Mouse (Mus musculus) layer of hippocampus, adult 2 months (tissue): ENCODE measurements around the gene Fam219a. TPM values are rescaled to one million over a fixed set of nuclear protein-coding genes. Genes with fewer than 3 reads are reported as not detected.
A peak's percentile ranks its signal among the peaks of the same experiment; 100 is the strongest.

Experiments
- DNase-seq, 2 experiments: peaks; one replicate each; pipeline ENCODE4 v3.0.0; 2022; ENCODE audit warnings: low spot score in 2 of 2
- H3K27ac ChIP-seq: fragments of 200-600 bp; 2 replicates; pipeline ENCODE4 v1.8.1; 2022
- H3K4me3 ChIP-seq: fragments of 200-600 bp; 2 replicates; pipeline ENCODE4 v1.8.1; 2022; ENCODE audit warnings: mild to moderate bottlenecking
- CTCF ChIP-seq: fragments of 200-600 bp; conservative IDR thresholded peaks from 2 replicates; pipeline ENCODE4 v1.8.1; 2022; ENCODE audit warnings: antibody characterized with exemption, mild to moderate bottlenecking, moderate library complexity
- total RNA-seq, 2 experiments: library from RNA; stranded (reverse); gene quantifications; 2 replicates each; pipeline ENCODE4 v1.2.3; 2021

Fam219a gene
- total RNA-seq, 2 experiments from 2014 or later = 153 to 157 TPM

GRCm38 (mm10) chr4:41497995-41498845 is 71.1 kb downstream of the Fam219a start:
- no peak for TF ChIP-seq CTCF

GRCm38 (mm10) chr4:41497579-41497978 is 71.8 kb downstream of the Fam219a start:
- no peak for DNase-seq
- peak; percentile 67 for TF ChIP-seq CTCF
- peak overlapping the region; percentile 80 for H3K27ac ChIP-seq
- peak overlapping the region; percentile 40 for H3K4me3 ChIP-seq

More at GRCm38 (mm10) chr4:41497995-41498845, 71.1 kb downstream of the Fam219a start:
- peak overlapping the region; percentile 83 for H3K27ac ChIP-seq
- H3K4me3 ChIP-seq = peak overlapping the region; percentile 40
- no peak for DNase-seq

GRCm38 (mm10) chr4:41497046-41497445 is 72.3 kb downstream of the Fam219a start:
- DNase-seq = no peak
- H3K27ac ChIP-seq = peak overlapping the region; percentile 80
- no peak for TF ChIP-seq CTCF
- H3K4me3 ChIP-seq = peak overlapping the region; percentile 40; the same call in 1 of the 2 replicates

DNA sequence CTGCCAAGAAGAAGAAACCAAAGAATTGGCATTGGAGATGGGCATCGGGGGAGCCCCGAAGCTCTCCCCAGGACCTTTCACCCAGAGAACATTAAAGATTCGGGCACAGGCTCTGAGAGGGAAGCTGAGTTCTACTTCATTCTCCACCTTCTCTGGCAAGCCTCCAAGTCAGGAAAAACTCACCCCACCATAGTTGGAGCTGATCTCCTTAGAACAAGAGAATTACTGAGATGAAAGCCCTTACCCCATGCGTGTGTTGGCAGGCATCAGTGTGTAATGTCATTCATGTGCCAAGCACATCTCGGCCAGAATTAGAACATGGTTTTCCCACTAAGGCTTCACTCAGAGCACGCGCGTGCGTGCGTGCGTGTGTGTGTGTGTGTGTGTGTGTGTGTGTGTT is 73.5 kb downstream of the Fam219a start:
- TF ChIP-seq CTCF = no peak
- peak; percentile 47 to 63 for DNase-seq
- Histone ChIP-seq H3K27ac (peak overlapping the region; percentile 80), H3K4me3 (no peak overlapping the region)

- TF ChIP-seq CTCF = no peak
- no peak for DNase-seq
Observed at GRCm38 (mm10) chr4:41495076-41495475, 74.3 kb downstream of the Fam219a start.

DNA sequence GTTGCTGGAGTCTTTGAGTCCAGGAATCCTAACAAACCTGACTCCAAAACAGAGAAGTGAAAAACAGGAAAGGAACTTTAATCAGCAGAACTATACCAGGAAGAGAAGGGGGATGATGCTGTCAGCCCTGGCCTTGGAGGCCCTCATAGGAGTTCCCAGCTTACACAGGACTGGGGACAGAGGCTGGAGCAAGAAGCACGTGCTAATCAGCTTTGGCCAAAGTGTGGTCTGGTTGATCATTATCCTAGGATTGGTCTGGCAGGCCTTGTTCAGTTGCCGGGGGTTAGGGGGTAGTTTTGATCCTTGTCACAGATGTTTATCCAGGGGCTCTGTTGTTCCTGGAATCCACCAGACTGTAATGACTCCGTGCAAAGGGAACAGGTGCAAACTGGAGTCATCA is 75.0 kb downstream of the Fam219a start:
- Histone ChIP-seq H3K27ac (no peak overlapping the region), H3K4me3 (no peak overlapping the region)
- DNase-seq = no peak
- no peak for TF ChIP-seq CTCF

More at GRCm38 (mm10) chr4:41495076-41495475, 74.3 kb downstream of the Fam219a start:
- no peak overlapping the region; the same call in 1 of the 2 replicates for H3K4me3 ChIP-seq
- H3K27ac ChIP-seq = peak overlapping the region; percentile 80

GRCm38 (mm10) chr4:41493464-41494116 is 75.7 kb downstream of the Fam219a start:
- TF ChIP-seq CTCF = no peak
- no peak overlapping the region for H3K4me3 ChIP-seq
- no peak for DNase-seq
- H3K27ac ChIP-seq = no peak overlapping the region

DNA sequence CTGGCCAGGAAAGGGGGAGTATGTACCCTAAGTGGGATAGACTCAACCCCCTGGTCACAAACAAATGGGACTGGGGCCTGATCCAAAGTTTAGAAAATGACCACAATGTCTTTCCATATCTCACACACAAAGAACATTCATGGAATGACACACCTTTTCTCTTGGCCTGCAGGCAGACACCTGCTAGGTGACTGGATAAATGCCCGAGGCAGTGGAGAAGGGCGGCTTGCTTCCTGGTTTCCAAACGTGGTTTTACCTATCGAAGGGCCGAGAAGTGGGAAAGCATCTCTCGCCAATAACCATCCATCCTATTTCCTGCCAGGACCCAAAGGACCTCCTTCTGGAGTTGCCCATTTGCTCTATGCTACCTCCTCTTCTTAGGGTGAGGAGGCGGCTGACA is 76.4 kb downstream of the Fam219a start:
- H3K4me3 ChIP-seq = no peak overlapping the region
- TF ChIP-seq CTCF = no peak

GRCm38 (mm10) chr4:41481601-41482017 is 87.7 kb downstream of the Fam219a start:
- H3K4me3 ChIP-seq = no peak overlapping the region
- DNase-seq = no peak
- TF ChIP-seq CTCF = no peak; the same call in 1 of the 2 replicates
- peak overlapping the region; percentile 78 for H3K27ac ChIP-seq

More for the DNA sequence above, 76.4 kb downstream of the Fam219a start:
- no peak for DNase-seq
- H3K27ac ChIP-seq = no peak overlapping the region

DNA sequence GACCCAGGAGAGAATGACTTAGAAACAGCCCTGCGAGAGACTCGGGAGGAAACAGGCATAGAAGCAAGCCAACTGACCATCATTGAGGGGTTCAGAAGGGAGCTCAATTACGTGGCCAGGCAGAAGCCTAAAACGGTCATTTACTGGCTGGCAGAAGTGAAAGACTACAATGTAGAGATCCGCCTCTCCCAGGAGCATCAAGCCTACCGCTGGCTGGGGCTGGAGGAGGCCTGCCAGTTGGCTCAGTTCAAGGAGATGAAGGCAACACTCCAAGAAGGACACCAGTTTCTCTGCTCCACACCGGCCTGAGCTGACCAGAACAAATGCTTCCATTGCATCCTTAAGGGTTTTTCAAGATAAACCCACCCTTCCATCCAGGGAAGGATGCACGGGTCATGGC is 89.1 kb downstream of the Fam219a start:
- TF ChIP-seq CTCF = no peak
- Histone ChIP-seq H3K27ac (peak overlapping the region; percentile 78), H3K4me3 (no peak overlapping the region)
- DNase-seq = no peak

GRCm38 (mm10) chr4:41479456-41479804 is 89.9 kb downstream of the Fam219a start:
- peak overlapping the region; percentile 78 for H3K27ac ChIP-seq
- no peak for TF ChIP-seq CTCF
- no peak overlapping the region for H3K4me3 ChIP-seq
- no peak for DNase-seq

GRCm38 (mm10) chr4:41478751-41479455 is 90.4 kb downstream of the Fam219a start:
- peak; percentile 71 for TF ChIP-seq CTCF
- Histone ChIP-seq H3K4me3 (no peak overlapping the region), H3K27ac (peak overlapping the region; percentile 78; the same call in 1 of the 2 replicates)
- no peak for DNase-seq
